Mouse (Mus musculus) testis, adult 10 weeks (tissue): ENCODE measurements around the gene Gm21883. TPM values are rescaled to one million over a fixed set of nuclear protein-coding genes. Genes with fewer than 3 reads are reported as not detected.

Source experiments
- polyA plus RNA-seq: library from polyadenylated mRNA; stranded (reverse); fragments of 350-450 nt; fragmentation: Illumina TruSeq; extraction: RNeasy Lipid Tissue Mini Kit (QIAGEN cat#74804); gene quantifications from one replicate; pipeline ENCODE4 v1.2.3, GENCODE M21; 2014; ENCODE audit warnings: low read depth, low replicate concordance

Gm21883 gene
- polyA plus RNA-seq = not detected

GRCm38 (mm10) chrX:31574183-31574582 is at the start of gene Gm21883:
Gene Gm21883 (minus strand): TSS chrX:31574283.

DNA sequence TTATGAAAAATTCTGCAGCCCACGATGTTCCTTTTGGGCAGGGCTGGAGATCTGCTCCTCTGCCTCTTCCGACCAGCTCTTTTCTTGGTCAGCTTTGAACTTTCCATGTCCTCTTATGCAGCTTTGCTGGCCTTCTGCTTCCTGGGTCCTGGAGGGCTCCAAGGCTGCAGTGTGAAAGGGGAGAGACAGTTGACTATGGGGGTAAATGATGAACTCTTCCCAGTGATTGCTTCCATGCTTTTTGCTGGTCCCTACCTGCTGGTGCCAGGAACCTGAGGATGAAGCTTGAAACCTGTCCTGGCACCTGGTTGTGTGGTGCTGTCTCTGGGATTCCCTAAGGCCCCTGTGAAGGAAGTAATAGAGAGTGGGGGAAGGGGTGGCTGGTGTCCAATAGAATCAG is 44.7 kb upstream of the Gm21883 start, which contains the start of gene Spin2e:
Gene Spin2e (minus strand): TSS at position 101 of the 400 bp plus-strand sequence.

Other genes with a start within 250 kb of the Gm21883 start
- gene Btbd35f26, start 237.8 kb downstream of the Gm21883 start, polyA plus RNA-seq = 0.15 TPM
- gene Btbd35f19, start 190.4 kb downstream of the Gm21883 start, polyA plus RNA-seq = 4.6 TPM
- 7.5 TPM for gene Spin2e, start 44.6 kb upstream of the Gm21883 start, polyA plus RNA-seq
- gene Btbd35f25, start 142.9 kb upstream of the Gm21883 start, polyA plus RNA-seq = 8.0 TPM